Mouse (Mus musculus): ENCODE results near the gene Vamp4.

Gene Vamp4

GRCm38 (mm10) chr1:162648416-162648815 lies 78.1 kb downstream of the Vamp4 start:
- DNase-seq (ENCODE audit: low spot score in 2 of 2), result no peak
